Mouse (Mus musculus) CH12.LX (cell line): ENCODE measurements around the gene Clock. TPM values are rescaled to one million over a fixed set of nuclear protein-coding genes. Genes with fewer than 3 reads are reported as not detected.

ENCODE experiments used
- DNase-seq: peaks from one replicate; pipeline ENCODE4 v3.0.0-alpha.2; 2013; ENCODE audit errors: extremely low read depth
- H3K27ac ChIP-seq: 2 replicates; pipeline ENCODE4 v1.5.1; 2012; ENCODE audit warnings: low read depth, mild to moderate bottlenecking, control low read depth, moderate library complexity; ENCODE audit not compliant: insufficient read depth
- H3K27me3 ChIP-seq: replicated peaks from 2 replicates; pipeline ENCODE3; 2012; ENCODE audit warnings: inconsistent platforms
- H3K36me3 ChIP-seq, 2 experiments: replicated peaks in 1 of 2; 2 replicates each; pipeline versions ENCODE3 to v1.6.1; 2012; ENCODE audit warnings: inconsistent platforms in 1 of 2, low read length in 1 of 2, mild to moderate bottlenecking in 1 of 2, mixed read lengths in 1 of 2, moderate library complexity in 1 of 2; ENCODE audit not compliant: control insufficient read depth in 1 of 2, insufficient read depth in 1 of 2
- H3K4me1 ChIP-seq, 2 experiments: 2 replicates each; pipeline ENCODE4 v1.6.1; 2012; ENCODE audit warnings: inconsistent platforms in 1 of 2, moderate library complexity in 1 of 2; ENCODE audit not compliant: insufficient read depth in 2 of 2, control insufficient read depth in 1 of 2
- H3K4me2 ChIP-seq: 2 replicates; pipeline ENCODE4 v1.6.1; 2012; ENCODE audit warnings: low read depth, mild to moderate bottlenecking, control low read depth; ENCODE audit not compliant: poor library complexity, insufficient read depth, severe bottlenecking
- H3K4me3 ChIP-seq, 3 experiments: fragments of 150-350 bp in 1 of 3; sonication (generic) in 1 of 3; replicated peaks in 1 of 3; 2 replicates each; pipeline versions ENCODE3 to v1.5.1; 2011 to 2012; ENCODE audit warnings: low read depth in 2 of 3, low read length in 2 of 3, mild to moderate bottlenecking in 2 of 3, moderate library complexity in 2 of 3, control low read depth in 1 of 3, improper control_type of control experiment in 1 of 3, inconsistent platforms in 1 of 3, mixed read lengths in 1 of 3; ENCODE audit not compliant: poor library complexity in 1 of 3
- H3K79me2 ChIP-seq: replicated peaks from 2 replicates; pipeline ENCODE4 v1.6.1; 2012; ENCODE audit warnings: mild to moderate bottlenecking, moderate library complexity; ENCODE audit not compliant: control insufficient read depth, poor library complexity, insufficient read depth, severe bottlenecking; ENCODE audit errors: extremely low read depth
- H3K9ac ChIP-seq: 2 replicates; pipeline ENCODE4 v1.6.1; 2012; ENCODE audit warnings: low read depth, mild to moderate bottlenecking, control low read depth, moderate library complexity; ENCODE audit not compliant: insufficient read depth
- H3K9me3 ChIP-seq: replicated peaks from 2 replicates; pipeline ENCODE3; 2012; ENCODE audit warnings: low read length, inconsistent platforms, mixed read lengths
- BHLHE40 ChIP-seq: IDR thresholded peaks from 2 replicates; pipeline ENCODE4 v1.6.1; 2011; ENCODE audit warnings: mild to moderate bottlenecking, low read depth, low read length, improper control_type of control experiment
- CHD1 ChIP-seq: IDR thresholded peaks from 2 replicates; pipeline ENCODE4 v1.6.1; 2012; ENCODE audit warnings: low read depth, low read length, improper control_type of control experiment, inconsistent platforms
- CHD2 ChIP-seq: IDR thresholded peaks from 2 replicates; pipeline ENCODE4 v1.6.1; 2011; ENCODE audit warnings: low read length, improper control_type of control experiment
- CTCF ChIP-seq, 2 experiments: IDR thresholded peaks in 1 of 2; conservative IDR thresholded peaks in 1 of 2; 2 replicates each; pipeline ENCODE4 v1.5.1; 2011 to 2012; ENCODE audit warnings: low read depth in 2 of 2, low read length in 2 of 2, improper control_type of control experiment in 1 of 2, inconsistent platforms in 1 of 2, mild to moderate bottlenecking in 1 of 2, moderate library complexity in 1 of 2
- E2F4 ChIP-seq: IDR thresholded peaks from 2 replicates; pipeline ENCODE4 v1.6.1; 2011; ENCODE audit warnings: low read depth, low read length, improper control_type of control experiment; ENCODE audit not compliant: insufficient replicate concordance
- EP300 ChIP-seq: IDR thresholded peaks from 2 replicates; pipeline ENCODE4 v1.6.1; 2011; ENCODE audit warnings: low read length, improper control_type of control experiment
- IRF4 ChIP-seq: IDR thresholded peaks from 2 replicates; pipeline ENCODE4 v1.6.1; 2014; ENCODE audit warnings: low read depth, mild to moderate bottlenecking, inconsistent platforms, low read length, improper control_type of control experiment
- MAFK ChIP-seq: IDR thresholded peaks from 2 replicates; pipeline ENCODE4 v1.6.1; 2011; ENCODE audit warnings: low read length, improper control_type of control experiment; ENCODE audit not compliant: insufficient replicate concordance
- MAX ChIP-seq: IDR thresholded peaks from 2 replicates; pipeline ENCODE4 v1.6.1; 2011; ENCODE audit warnings: low read length, improper control_type of control experiment
- MEF2A ChIP-seq: IDR thresholded peaks from 2 replicates; pipeline ENCODE4 v1.6.1; 2014; ENCODE audit warnings: low read depth, mild to moderate bottlenecking, inconsistent platforms, low read length, improper control_type of control experiment, borderline replicate concordance
- PAX5 ChIP-seq: IDR thresholded peaks from 2 replicates; pipeline ENCODE4 v1.6.1; 2012; ENCODE audit warnings: low read length, inconsistent platforms, mixed read lengths
- RAD21 ChIP-seq: IDR thresholded peaks from 2 replicates; pipeline ENCODE4 v1.6.1; 2011; ENCODE audit warnings: low read depth, mild to moderate bottlenecking, low read length, improper control_type of control experiment, moderate library complexity
- SIN3A ChIP-seq: IDR thresholded peaks from 2 replicates; pipeline ENCODE4 v1.6.1; 2012; ENCODE audit warnings: low read length, improper control_type of control experiment, inconsistent platforms
- UBTF ChIP-seq: IDR thresholded peaks from 2 replicates; pipeline ENCODE4 v1.6.1; 2012; ENCODE audit warnings: low read depth, mild to moderate bottlenecking, inconsistent platforms, low read length, improper control_type of control experiment, moderate library complexity
- USF2 ChIP-seq: conservative IDR thresholded peaks from 2 replicates; pipeline ENCODE4 v1.6.1; 2011; ENCODE audit warnings: low read depth, low read length, improper control_type of control experiment
- ZC3H11A ChIP-seq: IDR thresholded peaks from 2 replicates; pipeline ENCODE4 v1.6.1; 2012; ENCODE audit warnings: low read depth, mild to moderate bottlenecking, inconsistent platforms, low read length, improper control_type of control experiment
- dilution Hi-C: fragments of 300-500 bp; cut with MboI; formaldehyde crosslinking; loops from 2 replicates; pipeline ENCODE4 v1.14.3; 2020; ENCODE audit warnings: low sequenced_read_pairs; ENCODE audit not compliant: extremely low pct_unique_long_range_greater_than_20kb, extremely low pct_ligation_motif_present
- in situ Hi-C: fragments of 300-500 bp; cut with MboI; formaldehyde crosslinking; loops from 3 replicates; pipeline ENCODE4 v1.14.3; 2019; ENCODE audit warnings: low sequenced_read_pairs, low pct_ligation_motif_present, low pct_unique_long_range_greater_than_20kb, mixed read lengths
- polyA plus RNA-seq: library from polyadenylated mRNA; unstranded; fragments of >175 nt; gene quantifications from 2 replicates; pipeline ENCODE4 v1.2.1, GENCODE M21; 2012; ENCODE audit warnings: low read depth; ENCODE audit not compliant: insufficient read length
- total RNA-seq, 2 experiments: library from RNA; depleted of rRNA; stranded (reverse); fragments of 300-350 nt in 1 of 2; fragments of >200 nt in 1 of 2; gene quantifications; 2 replicates each; pipeline ENCODE4 v1.2.3; 2012 to 2014

Clock gene
- total and polyA plus RNA-seq, 3 experiments, result 3.2 to 8.0 (median 4.5) TPM

- H3K27me3 ChIP-seq, result peaks cover 3% of the 10 kb centered on the region
- in situ Hi-C loops, result no loop called here
- no peak overlapping the region for H3K4me3 ChIP-seq
- no peaks in the 10 kb centered on the region for H3K9me3 ChIP-seq
- H3K4me2 ChIP-seq, result no peak overlapping the region
- H3K79me2 ChIP-seq, result peaks cover 4% of the 10 kb centered on the region; the same call in 1 of the 2 replicates
- peaks cover 0 to 8% of the 10 kb centered on the region in 2 experiments for H3K36me3 ChIP-seq
- H3K4me1 ChIP-seq, result peaks cover 0 to 10% of the 10 kb centered on the region in 2 experiments; a peak in 2 of 4 replicates
- H3K27ac ChIP-seq, result no peak overlapping the region
- no peak for DNase-seq
- no peak for TF ChIP-seq ZC3H11A
- TF ChIP-seq SIN3A, result no peak
- TF ChIP-seq RAD21, result no peak
- TF ChIP-seq EP300, result no peak
- no peak for TF ChIP-seq CHD2
- TF ChIP-seq USF2, result no peak
- TF ChIP-seq PAX5, result no peak
- TF ChIP-seq CHD1, result no peak
- dilution Hi-C loops, result no loop called here
- H3K9ac ChIP-seq, result no peak overlapping the region
These were observed 2.6 kb downstream of the Clock start for GRCm38 (mm10) chr5:76302009-76302408.

DNA sequence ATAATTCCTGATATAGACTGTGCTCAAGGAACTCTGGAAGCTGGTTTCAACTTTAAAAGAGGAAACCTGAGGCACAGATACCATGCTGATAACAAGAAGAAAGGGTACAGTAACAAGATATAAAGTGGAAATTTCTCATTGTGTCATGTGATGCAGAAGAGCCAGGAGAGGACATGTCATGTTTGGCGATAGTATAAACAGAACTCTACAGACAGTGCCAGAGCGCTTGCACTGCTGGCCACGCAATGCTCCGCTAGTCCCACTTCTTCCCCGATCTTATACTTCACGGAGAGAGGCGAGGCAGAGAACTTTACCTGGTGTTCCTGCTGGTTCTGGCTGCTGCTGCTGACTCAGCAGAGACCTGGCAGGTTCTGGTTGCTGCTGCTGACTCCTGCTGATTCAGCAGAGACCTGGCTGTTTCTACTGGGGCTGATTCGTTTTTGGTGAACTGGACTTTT lies 15.3 kb downstream of the Clock start:
- DNase-seq, result no peak
- H3K36me3 ChIP-seq, result peaks cover 0 to 17% of the 10 kb centered on the region in 2 experiments
- H3K4me3 ChIP-seq, result no peak overlapping the region
- H3K79me2 ChIP-seq, result peaks cover 10% of the 10 kb centered on the region; the same call in 1 of the 2 replicates
- H3K27me3 ChIP-seq, result no peaks in the 10 kb centered on the region
- no peak overlapping the region for H3K9ac ChIP-seq
- no peaks in the 10 kb centered on the region for H3K9me3 ChIP-seq
- no peak for TF ChIP-seq CTCF (conservative IDR thresholded peaks at IDR 0.05 in 1 of 2, IDR thresholded peaks at IDR 0.05 in 1 of 2; ENCODE audit: low read depth in 2 of 2, low read length in 2 of 2)
- peak; percentile 53; the same call in 1 of the 2 replicates for TF ChIP-seq MAFK
- TF ChIP-seq IRF4, result no peak
- TF ChIP-seq, all 38 proteins: peak for 1
- H3K4me1 ChIP-seq, result peaks cover 0 to 18% of the 10 kb centered on the region in 2 experiments; a peak in 2 of 4 replicates
- in situ Hi-C loops, result no loop called here
- H3K4me2 ChIP-seq, result no peak overlapping the region
- no peak overlapping the region for H3K27ac ChIP-seq
- dilution Hi-C loops, result no loop called here

GRCm38 (mm10) chr5:76288256-76288655 lies 16.3 kb downstream of the Clock start:
- no peak overlapping the region for H3K4me2 ChIP-seq
- in situ Hi-C loops, result no loop called here
- no peak for DNase-seq
- H3K9me3 ChIP-seq, result no peaks in the 10 kb centered on the region
- H3K4me1 ChIP-seq, result peaks cover 0 to 18% of the 10 kb centered on the region in 2 experiments; a peak in 2 of 4 replicates
- H3K9ac ChIP-seq, result no peak overlapping the region
- H3K36me3 ChIP-seq, result peaks cover 0 to 19% of the 10 kb centered on the region in 2 experiments
- H3K79me2 ChIP-seq, result peaks cover 10% of the 10 kb centered on the region; the same call in 1 of the 2 replicates
- dilution Hi-C loops, result no loop called here
- TF ChIP-seq MAX (no peak), UBTF (no peak), CHD2 (no peak), USF2 (no peak), MAFK (no peak), E2F4 (no peak), MEF2A (no peak), ZC3H11A (no peak), BHLHE40 (no peak)
- no peaks in the 10 kb centered on the region for H3K27me3 ChIP-seq
- H3K4me3 ChIP-seq, result no peak overlapping the region
- H3K27ac ChIP-seq, result no peak overlapping the region
